Mouse (Mus musculus) myocyte (in vitro differentiated cells): Measurements from ENCODE around the gene Adra1d. TPM values are rescaled to one million over a fixed set of nuclear protein-coding genes. Genes with fewer than 3 reads are reported as not detected.

ENCODE experiments used
- H3K27me3 ChIP-seq: one replicate; pipeline ENCODE4 v1.6.1; 2011; ENCODE audit not compliant: control insufficient read depth, insufficient read depth, insufficient read length
- H3K36me3 ChIP-seq: one replicate; pipeline ENCODE4 v1.6.1; 2011; ENCODE audit not compliant: control insufficient read depth, insufficient read depth
- H3K4me2 ChIP-seq: one replicate; pipeline ENCODE4 v1.6.1; 2011; ENCODE audit warnings: low read depth, control low read depth
- H3K4me3 ChIP-seq: one replicate; pipeline ENCODE4 v1.5.1; 2011; ENCODE audit warnings: mild to moderate bottlenecking, control low read depth, moderate library complexity
- H3K79me2 ChIP-seq: one replicate; pipeline ENCODE4 v1.6.1; 2011; ENCODE audit not compliant: control insufficient read depth, insufficient read depth
- H3ac ChIP-seq: one replicate; pipeline ENCODE4 v1.6.1; 2011; ENCODE audit not compliant: control insufficient read depth, insufficient read length
- CEBPB ChIP-seq: IDR thresholded peaks from 2 replicates; pipeline ENCODE4 v1.6.1; 2011; ENCODE audit warnings: mild to moderate bottlenecking, moderate library complexity; ENCODE audit not compliant: poor library complexity, insufficient read depth, severe bottlenecking
- E2F4 ChIP-seq: IDR thresholded peaks from one replicate; pipeline ENCODE4 v1.6.1; 2011; ENCODE audit warnings: mild to moderate bottlenecking, control low read depth, moderate library complexity; ENCODE audit not compliant: insufficient read depth
- MAX ChIP-seq: IDR thresholded peaks from one replicate; pipeline ENCODE4 v1.6.1; 2011; ENCODE audit warnings: low read depth, mild to moderate bottlenecking, control low read depth
- MYOD1 ChIP-seq, 3 experiments: IDR thresholded peaks; one replicate each; pipeline ENCODE4 v1.6.1; 2011; ENCODE audit warnings: control low read depth in 2 of 3, low read depth in 2 of 3, mild to moderate bottlenecking in 2 of 3, moderate library complexity in 1 of 3; ENCODE audit not compliant: insufficient read length in 2 of 3, control insufficient read depth in 1 of 3
- MYOG ChIP-seq, 3 experiments: IDR thresholded peaks; one replicate each; pipeline ENCODE4 v1.6.1; 2011; ENCODE audit warnings: control low read depth in 2 of 3, low read depth in 2 of 3, mild to moderate bottlenecking in 2 of 3; ENCODE audit not compliant: insufficient read length in 2 of 3, control insufficient read depth in 1 of 3, insufficient read depth in 1 of 3
- POLR2A ChIP-seq: IDR thresholded peaks from one replicate; pipeline ENCODE4 v1.6.1; 2011; ENCODE audit warnings: low read depth, mild to moderate bottlenecking, control low read depth, moderate library complexity; ENCODE audit not compliant: insufficient read length
- POLR2AphosphoS2 ChIP-seq: IDR thresholded peaks from one replicate; pipeline ENCODE4 v1.6.1; 2011; ENCODE audit warnings: low read depth, control low read depth; ENCODE audit not compliant: insufficient read length
- REST ChIP-seq: IDR thresholded peaks from one replicate; pipeline ENCODE4 v1.6.1; 2011; ENCODE audit warnings: mild to moderate bottlenecking, control low read depth, moderate library complexity; ENCODE audit not compliant: insufficient read depth, insufficient read length
- SRF ChIP-seq: IDR thresholded peaks from one replicate; pipeline ENCODE4 v1.6.1; 2011; ENCODE audit warnings: low read depth; ENCODE audit not compliant: control insufficient read depth, insufficient read length
- TCF12 ChIP-seq: IDR thresholded peaks from one replicate; pipeline ENCODE4 v1.6.1; 2011; ENCODE audit warnings: mild to moderate bottlenecking, control low read depth; ENCODE audit not compliant: poor library complexity, insufficient read depth, severe bottlenecking
- TCF3 ChIP-seq: IDR thresholded peaks from one replicate; pipeline ENCODE4 v1.6.1; 2011; ENCODE audit warnings: low read depth, control low read depth; ENCODE audit not compliant: insufficient read length
- USF1 ChIP-seq: IDR thresholded peaks from one replicate; pipeline ENCODE4 v1.6.1; 2011; ENCODE audit warnings: low read depth, mild to moderate bottlenecking, control low read depth, moderate library complexity
- polyA plus RNA-seq: library from polyadenylated mRNA; unstranded; fragments of >200 nt; fragmentation: generic; extraction: Trizol; gene quantifications from one replicate; pipeline ENCODE4 v1.2.1, GENCODE M21; 2012; ENCODE audit warnings: missing spikeins

Adra1d gene
- polyA plus RNA-seq, 1 experiment: 1.4 TPM

- H3ac ChIP-seq: no peak overlapping the region
- H3K4me2 ChIP-seq: no peak overlapping the region
- H3K79me2 ChIP-seq: no peaks in the 10 kb centered on the region
- H3K36me3 ChIP-seq: no peaks in the 10 kb centered on the region
- no peak overlapping the region for H3K4me3 ChIP-seq
- TF ChIP-seq MYOG (IDR thresholded peaks at IDR 0.05; ENCODE audit: control insufficient read depth in 1 of 3, insufficient read depth in 1 of 3, insufficient read length in 2 of 3, low read depth in 2 of 3) (no peak), MYOD1 (IDR thresholded peaks at IDR 0.05; ENCODE audit: control insufficient read depth in 1 of 3, insufficient read length in 2 of 3, low read depth in 2 of 3) (peak in 1 of 3 experiments; percentile 31)
- H3K27me3 ChIP-seq: no peaks in the 10 kb centered on the region
Measured at GRCm38 (mm10) chr2:131551701-131552620, 10.1 kb downstream of the Adra1d start.

GRCm38 (mm10) chr2:131550906-131551305, 11.2 kb downstream of the Adra1d start:
- Histone ChIP-seq H3K27me3 (no peaks in the 10 kb centered on the region), H3K4me3 (no peak overlapping the region), H3K4me2 (no peak overlapping the region), H3K79me2 (no peaks in the 10 kb centered on the region), H3ac (no peak overlapping the region), H3K36me3 (no peaks in the 10 kb centered on the region)
- TF ChIP-seq MAX (no peak), POLR2AphosphoS2 (no peak), SRF (no peak), POLR2A (no peak), TCF3 (no peak), USF1 (no peak), E2F4 (no peak), REST (no peak), MYOD1 (IDR thresholded peaks at IDR 0.05; ENCODE audit: control insufficient read depth in 1 of 3, insufficient read length in 2 of 3, low read depth in 2 of 3) (no peak), TCF12 (no peak), MYOG (IDR thresholded peaks at IDR 0.05; ENCODE audit: control insufficient read depth in 1 of 3, insufficient read depth in 1 of 3, insufficient read length in 2 of 3, low read depth in 2 of 3) (no peak), CEBPB (no peak)

- Histone ChIP-seq H3K36me3 (no peaks in the 10 kb centered on the region), H3K27me3 (no peaks in the 10 kb centered on the region), H3K79me2 (no peaks in the 10 kb centered on the region), H3K4me3 (no peak overlapping the region), H3K4me2 (no peak overlapping the region), H3ac (no peak overlapping the region)
- no peak for TF ChIP-seq REST
- TF ChIP-seq TCF12: no peak
- no peak for TF ChIP-seq USF1
- no peak for TF ChIP-seq SRF
- no peak for TF ChIP-seq CEBPB
- TF ChIP-seq MAX: no peak
- no peak for TF ChIP-seq MYOG (IDR thresholded peaks at IDR 0.05; ENCODE audit: control insufficient read depth in 1 of 3, insufficient read depth in 1 of 3, insufficient read length in 2 of 3, low read depth in 2 of 3)
- no peak for TF ChIP-seq POLR2AphosphoS2
Measured at GRCm38 (mm10) chr2:131550474-131550873, 11.6 kb downstream of the Adra1d start.

GRCm38 (mm10) chr2:131549090-131549489, 13.0 kb downstream of the Adra1d start:
- no peaks in the 10 kb centered on the region for H3K36me3 ChIP-seq
- no peak overlapping the region for H3K4me3 ChIP-seq
- TF ChIP-seq REST (no peak), POLR2A (no peak), MYOD1 (IDR thresholded peaks at IDR 0.05; ENCODE audit: control insufficient read depth in 1 of 3, insufficient read length in 2 of 3, low read depth in 2 of 3) (peak in 2 of 3 experiments; percentile 39 to 50), SRF (no peak), MYOG (IDR thresholded peaks at IDR 0.05; ENCODE audit: control insufficient read depth in 1 of 3, insufficient read depth in 1 of 3, insufficient read length in 2 of 3, low read depth in 2 of 3) (peak in 1 of 3 experiments; percentile 4)
- no peaks in the 10 kb centered on the region for H3K27me3 ChIP-seq
- no peaks in the 10 kb centered on the region for H3K79me2 ChIP-seq
- H3K4me2 ChIP-seq: peak overlapping the region; percentile 45
- no peak overlapping the region for H3ac ChIP-seq

- H3K36me3 ChIP-seq: no peaks in the 10 kb centered on the region
- H3K4me2 ChIP-seq: peak overlapping the region; percentile 45
- no peaks in the 10 kb centered on the region for H3K27me3 ChIP-seq
- H3K79me2 ChIP-seq: no peaks in the 10 kb centered on the region
- H3K4me3 ChIP-seq: no peak overlapping the region
- TF ChIP-seq MYOD1 (IDR thresholded peaks at IDR 0.05; ENCODE audit: control insufficient read depth in 1 of 3, insufficient read length in 2 of 3, low read depth in 2 of 3) (no peak), MYOG (IDR thresholded peaks at IDR 0.05; ENCODE audit: control insufficient read depth in 1 of 3, insufficient read depth in 1 of 3, insufficient read length in 2 of 3, low read depth in 2 of 3) (no peak), SRF (no peak), USF1 (no peak), E2F4 (no peak), REST (no peak), CEBPB (no peak), MAX (no peak), TCF3 (no peak), TCF12 (no peak), POLR2A (no peak), POLR2AphosphoS2 (no peak)
- no peak overlapping the region for H3ac ChIP-seq
Measured at GRCm38 (mm10) chr2:131548330-131548729, 13.8 kb downstream of the Adra1d start.
